Mouse (Mus musculus) Patski (cell line): ENCODE data around the gene Cd24a. TPM values are rescaled to one million over a fixed set of nuclear protein-coding genes. Genes with fewer than 3 reads are reported as not detected.
A peak's percentile ranks its signal among the peaks of the same experiment; 100 is the strongest.

Experiments
- ATAC-seq: fragments of 100-300 bp; one replicate; pipeline ENCODE4 v1.8.0; 2021
- CTCF ChIA-PET: fragments of 350-600 bp; sonication (Branson Sonifier 250); formaldehyde crosslinking; loops from one replicate; lab custom pipeline; 2022; ENCODE audit warnings: inconsistent platforms; lab: Charles Lee
- POLR2A ChIA-PET: fragments of 350-600 bp; sonication (Branson Sonifier 250); formaldehyde crosslinking; loops from one replicate; lab custom pipeline; 2022; ENCODE audit warnings: antibody characterized with exemption, inconsistent platforms; lab: Charles Lee
- DNase-seq: peaks from one replicate; pipeline ENCODE4 v3.0.0-alpha.2; 2011; ENCODE audit warnings: low read depth, low spot score
- H3K27me3 ChIP-seq: fragments of 371-371 bp; one replicate; pipeline ENCODE4 v1.5.1; 2021
- CTCF ChIP-seq: fragments of 100-300 bp; IDR thresholded peaks from one replicate; pipeline ENCODE4 v1.5.1; 2021
- in situ Hi-C: fragments of 300-500 bp; cut with MboI; formaldehyde crosslinking; loops from 3 replicates; pipeline ENCODE4 v1.11.1; 2018; ENCODE audit warnings: low pct_unique_long_range_greater_than_20kb, mixed read lengths
- polyA plus RNA-seq: library from polyadenylated mRNA; unstranded; gene quantifications from one replicate; pipeline ENCODE4 v1.2.3, GENCODE M21; 2021

Gene Cd24a
- polyA plus RNA-seq, 1 experiment from 2014 or later = 722 TPM

- no peaks in the 10 kb centered on the region for H3K27me3 ChIP-seq
- ATAC-seq (no peak), DNase-seq (no peak)
- in situ Hi-C loops = loop anchor here (5.0 kb wide), 1 partner anchor 657 kb away; no protein-coding TSS in a partner anchor
- ChIA-PET POLR2A (interaction anchor here (1.2 kb wide), 1 partner anchor 11 kb away, joined by 3 read pairs; no protein-coding TSS in a partner anchor), CTCF (interaction anchor here (1.6 to 1.9 kb wide), 2 partner anchors 11 to 76 kb away, joined by 4 to 10 read pairs; no protein-coding TSS in a partner anchor)
- no peak for TF ChIP-seq CTCF
Observed at GRCm38 (mm10) chr10:43624362-43624761, 46.3 kb downstream of the Cd24a start.

- ChIA-PET CTCF (interaction anchor here (1.1 to 1.9 kb wide), 4 partner anchors 12 to 76 kb away, joined by 3 to 10 read pairs (median 4); no protein-coding TSS in a partner anchor), POLR2A (interaction anchor here (1.2 kb wide), 1 partner anchor 12 kb away, joined by 3 read pairs; no protein-coding TSS in a partner anchor)
- in situ Hi-C loops = loop anchor here (5.0 kb wide), 1 partner anchor 658 kb away; no protein-coding TSS in a partner anchor
- no peaks in the 10 kb centered on the region for H3K27me3 ChIP-seq
- no peak for ATAC-seq
- DNase-seq = no peak
- TF ChIP-seq CTCF = no peak
Observed at GRCm38 (mm10) chr10:43624791-43625398, 46.8 kb downstream of the Cd24a start.

- no peaks in the 10 kb centered on the region for H3K27me3 ChIP-seq
- DNase-seq (no peak), ATAC-seq (no peak)
- ChIA-PET POLR2A (no interaction called here), CTCF (interaction anchor here (1.1 to 1.9 kb wide), 5 partner anchors 12 to 75 kb away, joined by 3 to 10 read pairs (median 4); no protein-coding TSS in a partner anchor)
- no peak for TF ChIP-seq CTCF
- in situ Hi-C loops = no loop called here
Observed at GRCm38 (mm10) chr10:43625578-43625977, 47.5 kb downstream of the Cd24a start.

- in situ Hi-C loops = no loop called here
- H3K27me3 ChIP-seq = no peaks in the 10 kb centered on the region
- TF ChIP-seq CTCF = no peak
- POLR2A ChIA-PET = no interaction called here
- ATAC-seq (peak; percentile 35), DNase-seq (peak; percentile 44)
- CTCF ChIA-PET = interaction anchor here (1.0 kb wide), 1 partner anchor 28 kb away, joined by 5 read pairs; no protein-coding TSS in a partner anchor
Observed at GRCm38 (mm10) chr10:43629216-43629615, 51.1 kb downstream of the Cd24a start.

- no peaks in the 10 kb centered on the region for H3K27me3 ChIP-seq
- DNase-seq = no peak
- in situ Hi-C loops = loop anchor here (5.0 kb wide), 1 partner anchor 48 kb away; no protein-coding TSS in a partner anchor
- ChIA-PET CTCF (no interaction called here), POLR2A (no interaction called here)
- no peak for TF ChIP-seq CTCF
- no peak for ATAC-seq
Observed at GRCm38 (mm10) chr10:43629857-43630256, 51.8 kb downstream of the Cd24a start.

- no peak for TF ChIP-seq CTCF
- in situ Hi-C loops = loop anchor here (5.0 kb wide), 1 partner anchor 48 kb away; no protein-coding TSS in a partner anchor
- DNase-seq = no peak
- no peaks in the 10 kb centered on the region for H3K27me3 ChIP-seq
- ChIA-PET POLR2A (interaction anchor here (1.6 kb wide), 1 partner anchor 52 kb away, joined by 7 read pairs; the partner anchor contains the start of gene Cd24a), CTCF (no interaction called here)
- ATAC-seq = no peak
Observed at GRCm38 (mm10) chr10:43630634-43631033, 52.5 kb downstream of the Cd24a start.

- in situ Hi-C loops = loop anchor here (5.0 kb wide), 1 partner anchor 49 kb away; no protein-coding TSS in a partner anchor
- POLR2A ChIA-PET = interaction anchor here (1.6 kb wide), 1 partner anchor 52 kb away, joined by 7 read pairs; the partner anchor contains the start of gene Cd24a
- H3K27me3 ChIP-seq = no peaks in the 10 kb centered on the region
- CTCF ChIA-PET = interaction anchor here (1.7 kb wide), 1 partner anchor 63 kb away, joined by 4 read pairs; no protein-coding TSS in a partner anchor
- no peak for DNase-seq
- no peak for TF ChIP-seq CTCF
- ATAC-seq = no peak
Observed at GRCm38 (mm10) chr10:43631049-43631448, 53.0 kb downstream of the Cd24a start.

GRCm38 (mm10) chr10:43631639-43632354 is 53.7 kb downstream of the Cd24a start:
- in situ Hi-C loops = loop anchor here (5.0 kb wide), 1 partner anchor 49 kb away; no protein-coding TSS in a partner anchor
- no peaks in the 10 kb centered on the region for H3K27me3 ChIP-seq
- TF ChIP-seq CTCF = no peak
- DNase-seq = no peak
- CTCF ChIA-PET = interaction anchor here (0.9 to 1.8 kb wide), 3 partner anchors 52 to 62 kb away, joined by 3 to 6 read pairs (median 4); no protein-coding TSS in a partner anchor
- POLR2A ChIA-PET = interaction anchor here (0.8 to 1.6 kb wide), 2 partner anchors 53 to 269 kb away, joined by 3 to 7 read pairs; partner anchors contain the start of genes Cd24a, Qrsl1 and Rtn4ip1
- ATAC-seq = no peak

- ATAC-seq (no peak), DNase-seq (no peak)
- in situ Hi-C loops = loop anchor here (5.0 kb wide), 1 partner anchor 51 kb away; no protein-coding TSS in a partner anchor
- TF ChIP-seq CTCF = no peak
- no peaks in the 10 kb centered on the region for H3K27me3 ChIP-seq
- ChIA-PET CTCF (interaction anchor here (1.7 to 1.8 kb wide), 2 partner anchors 58 to 61 kb away, joined by 4 to 6 read pairs; no protein-coding TSS in a partner anchor), POLR2A (no interaction called here)
Observed at GRCm38 (mm10) chr10:43633117-43633516, 55.0 kb downstream of the Cd24a start.

Other genes starting within 250 kb of the Cd24a start
- gene Bend3, start 99.5 kb upstream of the Cd24a start, polyA plus RNA-seq = 10.4 TPM
- gene Gm9803, start 54.2 kb upstream of the Cd24a start, polyA plus RNA-seq = 27.3 TPM
- gene 1700021F05Rik, start 37.3 kb upstream of the Cd24a start, polyA plus RNA-seq = 70.0 TPM